Mouse (Mus musculus) urinary bladder, postnatal 4 days (tissue): ENCODE results near the gene Tmem59l.

Experiments
- DNase-seq, 2 experiments: peaks; one replicate each; pipeline ENCODE4 v3.0.0; 2021 to 2022; ENCODE audit warnings: low spot score in 2 of 2

The Tmem59l gene

DNA sequence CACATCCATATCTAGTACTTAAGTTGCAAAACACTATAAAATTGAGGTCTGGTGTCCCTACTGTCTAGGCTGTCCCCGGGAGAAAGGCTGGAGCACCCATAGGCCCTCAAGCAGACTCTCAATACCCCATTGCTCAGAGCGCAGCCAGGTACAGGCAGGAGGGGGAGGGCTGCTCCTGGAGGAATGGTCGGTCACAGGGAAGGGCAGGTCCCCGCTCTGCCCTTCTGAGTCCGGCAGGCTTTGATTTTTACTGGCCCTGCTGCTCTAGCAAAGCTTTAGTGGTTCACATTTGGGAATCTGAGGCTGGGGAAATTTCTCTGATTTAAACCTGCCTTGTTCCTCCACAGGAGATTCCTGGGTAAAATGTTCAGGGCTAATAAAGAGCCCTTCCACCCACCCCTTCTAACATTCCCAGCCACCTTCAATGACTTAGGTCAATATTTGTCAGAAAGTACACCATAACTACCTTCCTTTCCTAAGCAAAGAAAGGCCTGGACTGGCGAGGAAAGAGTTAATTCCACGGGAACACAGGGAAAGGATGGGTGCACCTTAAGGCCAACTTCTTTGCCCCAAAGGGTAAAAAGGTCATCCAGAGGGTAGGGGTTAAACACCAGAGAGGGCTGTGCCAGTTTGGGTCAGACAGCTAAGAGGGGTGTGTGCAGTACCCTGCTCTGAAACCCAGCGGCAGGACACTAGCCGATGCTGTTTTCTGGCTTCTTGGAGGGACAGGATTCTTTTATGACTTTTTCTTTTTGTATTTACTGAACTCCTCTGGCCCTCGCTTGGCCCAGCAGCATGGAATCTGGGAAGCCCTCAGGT is 3.1 kb upstream of the Tmem59l start:
- no peak for DNase-seq

DNA sequence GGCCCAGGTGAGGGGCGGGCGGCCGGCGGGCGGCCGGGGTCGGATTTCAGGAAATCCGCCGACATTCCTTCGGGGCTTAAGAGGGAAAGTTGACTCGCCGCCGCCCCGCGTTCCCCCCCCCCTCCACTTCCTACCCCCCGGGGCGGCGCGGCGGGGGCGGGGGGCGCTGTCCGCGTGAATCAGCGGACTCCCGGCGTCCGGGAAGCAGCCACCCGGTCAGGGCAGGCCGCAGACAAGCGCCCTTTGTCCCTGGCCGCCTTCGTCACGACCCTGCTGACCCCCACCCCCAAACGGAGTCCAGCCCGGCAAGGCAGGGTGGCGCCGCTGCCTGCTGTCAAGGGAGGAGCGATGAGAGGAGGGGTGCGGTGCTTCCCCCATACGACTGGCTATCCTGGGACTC is 2.4 kb upstream of the Tmem59l start:
- DNase-seq, result no peak

DNA sequence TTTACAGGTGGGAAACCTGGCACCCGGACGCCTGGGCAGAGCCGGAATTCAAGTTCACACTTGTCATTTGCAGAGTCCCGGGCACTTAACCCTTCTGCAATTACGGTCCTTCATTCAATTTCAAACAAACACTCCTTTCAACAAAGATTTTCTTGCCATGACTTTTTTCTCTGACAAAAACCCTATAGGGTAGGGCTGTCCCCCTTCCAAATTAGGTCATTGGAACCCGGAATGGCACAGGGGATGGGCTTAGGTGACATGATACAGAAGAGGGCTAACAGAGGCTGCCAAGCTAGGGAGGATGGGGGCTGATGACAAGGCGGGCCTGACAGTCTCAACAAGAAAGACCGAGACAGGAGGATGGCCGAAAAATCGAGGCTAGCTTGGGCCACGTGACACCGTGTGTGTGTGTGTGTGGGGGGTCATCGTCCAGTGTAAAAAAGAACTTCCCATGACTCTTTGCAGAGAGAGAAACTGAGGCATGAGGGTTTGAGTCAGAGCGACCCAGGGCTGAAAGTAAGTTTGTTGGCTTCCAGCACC is 1.8 kb upstream of the Tmem59l start:
- no peak for DNase-seq

DNA sequence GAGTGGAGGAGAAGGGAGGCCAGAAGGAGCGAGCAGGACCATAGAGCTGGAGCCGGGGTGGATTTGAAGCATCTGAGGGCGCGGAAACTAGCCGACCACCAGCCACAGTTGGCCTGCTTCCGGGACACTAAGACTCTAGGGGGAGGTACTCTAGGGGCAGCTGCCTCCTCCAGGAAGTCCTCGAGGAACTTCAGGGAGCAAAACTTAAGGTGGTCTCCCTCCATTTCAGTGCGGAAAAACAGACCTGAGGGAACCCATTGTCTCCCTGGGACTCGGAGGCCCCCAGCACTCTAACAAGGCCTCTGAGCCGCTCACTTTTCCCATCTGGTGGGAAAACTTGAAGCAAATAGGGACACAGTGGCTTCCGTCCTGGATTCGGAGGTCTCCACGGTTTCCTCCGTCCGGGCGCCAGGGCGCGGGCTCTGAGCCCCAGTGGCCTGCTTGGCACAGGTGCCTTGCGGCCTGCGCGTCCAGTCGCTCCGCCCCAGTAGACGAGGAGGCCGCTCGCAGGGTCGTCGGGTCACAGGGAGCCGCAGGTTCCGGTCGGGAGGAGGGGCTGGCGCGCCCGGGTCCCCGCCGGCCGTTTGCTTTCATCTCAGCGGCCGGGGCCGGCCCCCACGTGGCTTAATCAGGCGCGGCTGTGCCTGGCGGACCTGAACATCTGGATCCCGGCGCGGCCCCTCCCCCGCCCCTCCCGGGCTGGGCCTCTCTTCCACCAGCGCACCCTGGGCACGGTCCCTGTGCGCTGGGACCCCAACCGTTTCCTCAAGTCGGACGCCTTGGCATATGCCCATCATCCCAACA is 1.0 kb upstream of the Tmem59l start:
- DNase-seq, result no peak

DNA sequence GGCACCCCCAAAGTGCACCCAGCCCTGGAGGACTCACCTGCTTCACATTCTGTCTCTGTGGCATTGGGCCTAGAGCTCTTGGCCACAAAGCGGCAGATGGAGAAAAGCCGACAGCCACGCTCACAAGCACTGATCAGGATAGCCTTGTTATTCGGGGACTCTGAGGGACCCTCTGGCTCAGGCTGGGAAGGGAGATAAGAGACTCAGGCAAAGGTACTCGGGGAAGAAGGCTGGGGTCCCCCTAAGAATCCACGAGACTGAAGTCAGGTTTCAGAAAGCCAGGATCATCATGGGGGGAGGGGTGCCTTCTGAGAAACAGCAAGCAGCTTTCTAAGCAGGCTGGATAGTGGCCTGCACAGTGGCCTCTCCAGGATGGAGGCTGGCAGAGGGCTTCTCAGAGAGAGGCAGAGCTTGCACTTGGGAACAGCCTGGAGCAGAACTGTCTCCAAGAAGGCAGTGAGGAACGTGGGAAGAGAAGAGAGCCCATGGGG is 922 bp downstream of the Tmem59l start:
- no peak for DNase-seq

DNA sequence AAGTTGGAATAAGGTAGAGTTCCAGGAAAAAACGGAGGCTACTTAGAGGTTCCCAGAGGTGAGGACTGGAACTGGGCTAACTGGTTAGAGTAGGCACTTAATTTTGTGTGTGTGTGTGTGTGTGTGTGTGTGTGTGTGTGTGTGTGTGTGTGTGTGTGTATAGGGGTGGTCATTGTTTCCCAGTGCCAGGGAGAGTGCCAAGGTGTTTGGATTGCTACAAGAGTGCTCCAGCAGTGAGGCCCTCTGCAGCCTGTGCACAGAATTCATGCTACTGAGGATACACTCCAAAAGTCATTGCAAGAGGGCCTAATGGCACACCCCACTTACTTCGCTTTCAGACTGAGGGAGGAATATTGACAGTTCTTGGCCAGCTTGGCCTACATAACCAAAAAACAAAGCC is 4.2 kb downstream of the Tmem59l start:
- DNase-seq, result no peak

DNA sequence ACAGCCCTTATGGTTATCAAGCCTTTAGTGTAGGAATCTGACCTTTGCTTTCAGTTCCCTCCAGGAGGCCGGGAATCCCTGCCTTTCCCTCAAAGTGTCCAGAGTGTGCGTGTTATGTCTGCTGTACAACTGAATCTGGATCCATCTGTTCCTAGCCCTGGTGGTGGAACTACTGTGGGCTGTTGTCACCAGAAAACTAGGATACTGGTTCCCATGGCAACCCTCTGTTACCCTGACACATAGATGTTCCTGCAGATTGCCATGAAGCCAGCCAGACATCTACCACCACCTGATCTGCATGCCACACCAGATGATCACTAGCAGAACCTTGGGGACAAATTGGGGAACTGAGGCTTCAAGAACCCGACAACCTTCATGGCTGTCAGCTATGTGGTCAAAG is 5.2 kb downstream of the Tmem59l start:
- DNase-seq, result no peak

DNA sequence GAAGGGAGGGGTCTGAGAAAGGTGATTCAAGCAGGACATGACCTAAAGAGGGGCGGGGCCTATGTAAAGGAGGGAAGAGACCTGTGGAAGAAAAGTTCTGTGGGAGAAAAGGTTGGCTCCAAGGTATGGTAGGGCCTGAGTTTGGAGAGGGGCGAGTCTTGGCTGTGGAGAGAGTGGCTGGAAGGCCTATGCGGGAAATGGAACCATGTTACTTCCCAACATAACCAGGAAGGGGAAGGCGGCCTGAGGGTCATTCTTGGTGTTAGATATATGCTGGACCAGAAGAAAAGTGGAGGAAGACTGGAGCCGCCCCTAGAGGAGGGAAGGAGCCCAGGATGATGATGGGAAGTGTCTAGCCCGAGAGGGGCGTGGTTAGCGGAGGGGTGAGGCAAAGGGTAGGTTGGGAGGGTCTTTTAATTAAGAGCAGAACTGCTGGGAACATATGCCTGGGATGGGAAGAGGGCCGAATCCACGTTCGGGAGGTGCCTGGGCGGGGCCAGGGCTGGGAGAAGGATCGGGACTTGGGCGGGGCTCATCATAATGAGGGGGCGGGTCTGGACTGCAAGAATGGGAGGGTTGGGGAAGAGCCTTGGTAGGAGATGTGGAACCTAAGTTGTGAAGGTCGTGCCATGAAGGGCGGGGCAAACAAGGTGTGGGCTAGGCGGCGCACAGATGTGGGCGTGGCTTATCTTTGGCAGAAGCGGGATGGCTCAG is 9.7 kb downstream of the Tmem59l start:
- no peak for DNase-seq

DNA sequence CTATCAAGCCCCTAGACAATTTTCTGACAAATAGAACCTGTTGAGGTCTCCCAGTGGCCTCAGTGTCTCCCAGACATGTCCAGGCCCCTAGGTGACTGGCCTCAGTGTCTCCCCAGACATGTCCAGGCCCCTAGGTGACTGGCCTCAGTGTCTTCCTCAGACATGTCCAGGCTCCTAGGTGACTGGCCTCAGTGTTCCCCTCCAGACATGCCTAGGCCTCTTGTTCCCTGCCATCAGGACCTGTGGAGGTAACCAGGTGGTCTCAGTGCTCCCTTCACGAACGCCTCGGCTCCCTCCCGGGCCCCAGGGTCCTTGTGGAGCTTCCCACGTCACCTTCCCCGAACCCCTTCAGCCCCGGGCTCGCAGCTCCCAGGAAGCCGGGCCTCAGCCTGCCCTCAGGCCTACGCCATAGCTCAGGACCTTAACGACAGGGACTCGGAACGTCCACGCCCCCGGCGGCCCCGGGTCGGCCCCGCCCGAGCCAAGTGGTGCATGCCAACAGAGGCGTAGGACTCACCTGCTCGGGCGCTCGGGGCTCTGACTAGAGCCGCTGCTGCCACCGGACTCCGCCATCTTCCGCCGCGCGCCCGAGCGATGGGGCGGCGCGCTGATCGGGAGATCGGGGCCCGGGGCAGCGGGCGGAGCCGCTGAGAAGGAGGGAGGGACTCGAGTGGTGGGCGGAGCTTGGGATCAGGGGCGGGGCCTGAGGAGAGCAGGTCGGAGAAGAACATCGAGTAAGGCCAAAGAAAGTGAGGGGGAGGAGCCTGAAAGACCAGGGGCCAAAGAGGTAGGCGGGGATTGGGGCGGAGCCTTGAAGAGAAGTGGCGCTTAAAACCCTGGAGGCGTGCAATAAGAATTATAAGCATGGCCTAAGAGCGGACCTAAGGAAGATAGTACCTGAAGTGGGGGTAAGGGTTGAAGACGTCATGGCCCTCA is 10.6 kb downstream of the Tmem59l start, which contains the start of gene Klhl26:
TSS of gene Klhl26 (minus strand) at position 636 of the 936 bp plus-strand sequence.
- peak; percentile 93 to 99 for DNase-seq

DNA sequence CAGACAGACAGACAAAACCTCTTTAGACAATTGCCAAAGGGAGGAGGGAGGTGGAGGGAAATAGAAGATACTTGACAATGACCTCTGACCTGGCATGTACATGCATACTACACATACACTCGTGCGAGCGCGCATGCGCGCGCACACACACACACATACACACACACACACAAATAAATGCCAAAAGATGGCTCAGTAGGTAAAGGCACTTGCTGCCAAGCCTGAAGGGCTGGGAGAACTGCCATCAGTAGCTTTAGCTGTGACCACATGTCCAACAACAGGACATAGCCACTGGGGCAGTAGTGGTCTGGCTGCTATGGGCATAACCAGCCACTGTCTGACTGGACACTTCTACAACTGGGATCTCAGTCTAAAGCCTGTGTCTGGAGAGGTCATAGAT is 15.3 kb downstream of the Tmem59l start:
- DNase-seq, result no peak

DNA sequence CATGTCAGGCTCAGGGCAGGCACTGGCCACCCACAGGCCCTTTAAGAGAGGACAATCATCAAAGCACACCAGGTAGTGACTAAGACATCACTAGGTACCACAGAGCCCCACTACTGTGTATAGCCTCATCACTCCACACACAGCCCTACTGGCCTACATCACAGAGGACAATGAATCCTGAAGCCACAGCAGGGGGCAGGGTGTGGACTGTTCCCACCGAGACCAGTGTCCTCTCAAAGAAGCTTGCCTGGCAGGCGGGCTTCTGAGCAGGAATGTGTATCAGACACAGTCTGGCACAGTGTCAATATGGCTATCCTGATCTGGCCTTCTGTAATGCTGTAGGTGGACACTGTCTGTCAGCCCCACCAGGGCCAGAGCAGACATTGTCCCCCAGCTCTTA is 17.2 kb downstream of the Tmem59l start:
- DNase-seq, result no peak

DNA sequence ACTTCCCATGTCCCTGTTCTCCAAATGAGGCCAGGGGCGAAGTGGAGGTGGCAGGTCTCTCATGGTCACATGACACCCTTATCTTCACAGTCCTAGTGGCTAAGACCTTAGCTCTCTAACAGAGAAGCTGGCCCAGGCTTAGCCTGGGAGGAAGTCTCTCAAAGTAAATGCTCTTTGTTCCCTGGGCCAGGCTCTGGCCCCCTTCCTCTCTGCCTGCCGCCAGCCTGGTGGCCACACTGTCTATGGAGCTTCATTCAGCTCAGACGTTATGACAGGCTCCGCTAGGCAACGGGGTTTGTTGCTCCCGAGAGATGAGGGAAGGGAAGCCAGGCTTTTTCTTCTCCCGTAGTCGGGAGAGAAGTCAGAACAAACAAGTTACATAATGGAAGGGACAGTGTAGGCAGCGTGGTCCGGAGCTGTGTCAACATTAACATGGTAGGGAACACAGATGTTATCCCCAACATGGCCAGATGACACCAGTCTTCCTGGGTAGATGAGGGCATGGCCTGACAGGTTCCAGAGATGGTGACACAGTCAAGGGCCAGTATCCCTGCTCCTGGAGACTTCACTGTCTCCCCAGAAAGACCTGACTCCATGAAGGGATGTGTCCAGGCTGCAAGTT is 17.8 kb downstream of the Tmem59l start:
- DNase-seq, result no peak

DNA sequence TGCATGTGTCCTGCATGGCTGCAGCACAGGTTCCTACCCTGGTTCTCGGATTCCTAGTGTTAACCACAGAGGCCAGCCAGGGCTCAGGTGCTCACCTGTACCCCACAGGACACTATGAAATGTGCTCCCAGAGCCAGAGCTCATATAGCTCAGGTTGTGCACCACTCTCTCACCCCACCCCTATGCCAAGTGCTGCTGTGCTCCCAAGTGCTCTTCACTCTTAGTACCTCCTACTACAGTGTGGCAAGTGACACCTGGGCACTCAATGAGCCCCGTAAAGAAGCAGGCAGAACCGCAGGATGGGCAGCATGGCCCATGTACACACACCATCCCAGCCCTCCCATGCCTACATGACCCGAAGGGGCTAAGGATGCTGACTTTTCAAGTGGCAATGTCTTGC is 18.4 kb downstream of the Tmem59l start:
- no peak for DNase-seq

DNA sequence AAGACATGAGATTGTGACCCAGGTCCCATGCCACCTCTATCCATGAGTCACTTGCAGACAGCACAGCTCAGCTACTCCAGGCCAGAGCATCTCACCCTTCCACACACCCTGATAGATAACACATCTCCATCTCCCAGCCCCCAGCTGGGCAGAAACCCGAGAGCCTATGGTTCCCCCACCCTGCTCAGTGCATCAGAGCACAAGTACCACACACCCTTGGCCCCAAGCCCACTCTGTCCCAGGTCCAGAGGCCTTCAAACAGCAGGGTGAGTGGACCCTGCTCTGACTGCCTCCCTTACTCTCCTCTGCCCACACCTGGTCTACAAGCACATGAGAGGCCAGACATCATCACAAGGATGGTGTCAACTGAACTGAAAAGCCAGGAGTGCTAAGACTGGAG is 19.3 kb downstream of the Tmem59l start:
- no peak for DNase-seq

DNA sequence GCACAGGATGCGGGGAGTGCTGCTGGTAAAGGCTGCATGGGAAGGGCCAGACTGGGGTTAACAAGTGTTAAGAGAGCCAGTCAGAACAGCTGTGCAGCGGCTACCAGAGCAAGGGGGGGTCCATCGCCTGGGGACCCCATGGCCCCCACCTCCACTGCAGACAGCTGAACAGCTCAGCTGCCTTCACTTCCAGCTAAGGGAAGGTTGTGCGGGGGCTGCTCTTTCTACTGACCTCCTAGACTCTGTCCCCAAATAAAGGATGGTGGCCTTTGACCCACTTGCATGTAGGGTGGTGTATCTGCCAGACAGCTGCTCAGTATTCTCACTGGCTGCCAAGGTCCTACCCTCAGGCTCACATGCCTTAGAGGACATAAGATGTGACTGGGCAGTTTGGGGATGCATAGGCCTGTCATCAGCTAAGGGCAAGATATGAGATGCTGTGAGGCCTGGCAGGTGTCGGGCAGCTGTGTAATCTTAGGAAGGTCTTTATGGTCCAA is 19.9 kb downstream of the Tmem59l start:
- DNase-seq, result no peak

DNA sequence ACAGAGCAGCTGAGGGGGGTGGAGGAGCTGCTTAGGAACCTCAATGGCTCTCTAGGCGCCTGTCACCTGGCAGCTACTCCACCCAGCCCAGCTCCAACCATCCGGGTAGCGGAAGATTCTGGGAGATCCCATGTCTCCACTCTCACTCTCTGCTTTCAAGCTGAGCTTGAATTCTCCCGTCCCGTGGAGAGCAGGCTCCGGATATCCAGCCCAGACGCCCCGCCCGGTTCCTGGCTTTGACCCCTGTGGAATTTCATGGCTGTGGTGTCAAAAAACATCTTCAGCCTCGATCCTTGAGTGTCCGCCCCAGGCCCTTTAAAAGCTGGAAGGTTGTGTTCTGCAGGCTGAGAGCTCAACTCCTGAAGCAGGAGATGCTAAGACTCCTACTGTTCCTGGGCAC is 20.4 kb downstream of the Tmem59l start:
- DNase-seq, result no peak

DNA sequence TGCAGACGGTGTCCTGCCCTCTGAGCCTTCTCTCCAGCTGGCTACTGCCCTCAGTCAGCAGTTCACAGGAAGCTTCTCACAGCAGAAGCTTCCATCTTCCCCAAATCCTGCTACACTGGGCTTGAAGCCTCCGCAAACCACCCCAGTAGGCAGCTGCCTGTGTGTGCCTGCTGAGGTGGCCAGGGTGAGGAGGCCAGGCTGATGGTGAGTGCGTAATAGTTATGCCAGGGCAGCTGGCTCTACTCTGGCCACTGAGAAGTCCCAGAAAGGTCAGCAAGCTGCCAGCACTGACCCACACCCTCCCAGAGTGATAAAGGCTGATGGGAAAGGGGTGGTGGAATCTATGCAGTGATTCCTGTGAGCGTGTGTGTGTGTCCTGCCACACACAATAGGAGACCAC is 20.9 kb downstream of the Tmem59l start:
- DNase-seq, result no peak

DNA sequence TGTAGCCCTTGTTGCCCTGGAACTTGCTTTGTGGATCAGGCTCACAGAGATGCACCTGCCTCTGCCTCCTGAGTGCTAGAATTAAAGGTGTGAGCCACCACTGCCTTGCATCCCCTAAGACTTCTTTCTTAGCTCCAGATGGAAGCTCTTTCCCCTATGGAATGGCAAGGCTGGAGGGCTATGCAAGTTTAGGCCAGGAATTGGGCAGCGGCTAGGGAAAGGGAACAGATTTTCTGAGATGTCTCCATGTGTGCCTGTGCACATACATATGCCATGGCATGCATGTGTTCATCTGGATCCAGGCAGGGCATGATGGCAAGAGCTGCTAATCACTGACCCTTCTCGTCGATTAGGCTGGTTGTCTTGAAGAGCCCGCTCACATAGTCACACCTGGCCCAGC is 21.5 kb downstream of the Tmem59l start:
- no peak for DNase-seq

DNA sequence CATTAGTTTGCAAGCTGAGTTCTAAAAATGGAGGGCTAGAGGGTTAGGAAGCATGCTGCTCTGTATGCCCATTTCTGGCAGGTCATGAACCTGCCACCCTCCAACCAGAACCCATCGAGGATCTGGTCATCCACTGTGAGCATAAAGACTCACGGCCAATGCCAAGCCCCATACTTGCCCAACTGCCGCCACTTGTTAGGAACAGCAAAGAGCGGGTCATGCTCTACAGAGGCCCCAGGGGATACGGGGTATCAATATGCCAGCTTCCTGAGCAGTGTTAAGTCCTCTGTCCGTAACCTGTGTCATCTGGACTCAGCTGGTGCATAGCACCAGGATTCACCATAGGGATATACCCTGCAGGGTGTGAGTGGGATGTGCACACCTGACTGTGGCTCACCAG is 23.0 kb downstream of the Tmem59l start:
- DNase-seq, result no peak

DNA sequence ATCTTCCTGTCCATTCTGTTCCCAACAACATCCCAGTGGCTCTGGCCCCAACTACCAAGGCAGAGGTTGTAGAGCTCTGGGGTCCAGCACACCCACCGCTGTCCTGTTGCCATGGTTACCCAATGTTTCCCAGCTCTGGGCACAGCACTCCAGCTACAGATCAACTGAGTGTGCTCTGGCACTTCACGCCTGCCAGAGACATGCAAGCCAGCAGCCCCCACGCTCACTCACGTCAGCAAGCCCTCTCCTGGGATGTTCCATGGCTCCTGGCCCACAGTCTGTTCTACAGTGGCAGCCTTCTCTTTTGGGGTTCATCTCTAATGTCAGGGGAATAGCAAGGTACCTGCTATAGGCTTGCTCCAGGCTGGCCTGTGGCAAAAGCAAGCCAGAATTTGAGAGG is 23.9 kb downstream of the Tmem59l start:
- DNase-seq, result no peak

DNA sequence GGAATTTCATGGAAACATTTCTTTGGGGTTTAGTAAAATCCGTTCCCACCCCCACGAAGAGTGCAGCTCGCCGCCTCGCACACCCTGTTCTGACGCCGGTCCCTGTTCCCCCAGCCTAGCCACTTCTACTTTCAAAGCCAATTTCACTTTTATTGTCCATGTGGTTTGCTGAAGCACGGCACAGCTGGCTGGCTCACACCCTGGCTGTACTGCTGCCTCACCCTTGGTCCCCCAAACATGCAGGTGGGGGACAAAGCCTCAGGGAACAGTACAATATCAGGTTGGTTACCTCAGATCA is 24.7 kb downstream of the Tmem59l start:
- no peak for DNase-seq
